Mouse (Mus musculus) ES-Bruce4 (cell line): ENCODE measurements around the gene Rasgrp4.

Source experiments
- CTCF ChIP-seq: IDR thresholded peaks from one replicate; pipeline ENCODE4 v1.8.1; 2011; ENCODE audit warnings: low read depth, low read length
- EP300 ChIP-seq: IDR thresholded peaks from 2 replicates; pipeline ENCODE4 v1.6.1; 2011; ENCODE audit warnings: low read depth, low read length; ENCODE audit not compliant: insufficient read depth
- POLR2A ChIP-seq: IDR thresholded peaks from one replicate; pipeline ENCODE4 v1.8.1; 2011; ENCODE audit warnings: low read length; ENCODE audit not compliant: insufficient read depth

- TF ChIP-seq CTCF (no peak), POLR2A (no peak), EP300 (no peak)
These were observed 33.2 kb upstream of the Rasgrp4 start for GRCm38 (mm10) chr7:29101286-29102017.
